Mouse (Mus musculus): ENCODE results near the gene Tbc1d30.

- TF ChIP-seq CTCF (conservative IDR thresholded peaks at IDR 0.05; ENCODE audit: insufficient read depth, insufficient read length, low read depth, low read length) (no peak), POLR2A (IDR thresholded peaks at IDR 0.05; ENCODE audit: low read depth, low read length) (no peak)
Observed at GRCm38 (mm10) chr10:121234476-121234875, 116.6 kb downstream of the Tbc1d30 start.

Measured in kidney, adult 2 months (tissue).